Mouse (Mus musculus) small intestine, adult 2 months (tissue): ENCODE measurements at regions not wholly inside any gene's neighbourhood (a gene's known extent, or its start where the extent isn't known, plus 50 kb on each side); places are given as distances from the start of the nearest gene placed in this dataset.

Experiments
- CTCF ChIP-seq: fragments of 200-500 bp; IDR thresholded peaks from 2 replicates; pipeline ENCODE4 v1.5.1; 2012; ENCODE audit warnings: low read depth, mild to moderate bottlenecking, control low read depth, inconsistent platforms, low read length, moderate library complexity, mixed read lengths; ENCODE audit not compliant: insufficient replicate concordance, insufficient read length; ENCODE audit errors: extremely low read depth
- POLR2A ChIP-seq: fragments of 200-500 bp; IDR thresholded peaks from 2 replicates; pipeline ENCODE4 v1.6.1; 2012; ENCODE audit warnings: low read depth, mild to moderate bottlenecking, control low read depth, inconsistent platforms, low read length, moderate library complexity

DNA sequence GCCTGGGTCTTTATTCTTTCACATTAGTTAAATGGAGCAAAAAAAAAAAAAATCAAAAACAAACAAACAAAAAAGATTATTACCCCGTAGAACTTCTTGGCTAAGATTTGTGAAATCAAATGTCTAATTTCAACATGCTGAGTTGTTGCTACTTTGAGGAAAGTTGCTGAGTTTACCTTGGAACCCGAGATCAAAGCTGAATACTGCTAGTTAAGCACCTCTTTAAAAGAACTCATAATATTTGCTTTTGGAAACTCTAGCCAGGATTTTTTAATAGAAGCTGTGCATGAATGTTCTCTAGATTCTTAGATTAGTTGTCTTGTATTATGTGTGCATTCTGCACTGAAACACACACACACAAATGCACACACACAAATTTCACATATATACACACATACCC, 385.4 kb upstream of the Adamts9 start:
- TF ChIP-seq CTCF (no peak), POLR2A (no peak)
